Mouse (Mus musculus) intestine, embryonic 14.5 days (tissue): ENCODE data around the gene 4930564D02Rik. TPM values are rescaled to one million over a fixed set of nuclear protein-coding genes. Genes with fewer than 3 reads are reported as not detected.

ENCODE experiments used
- ATAC-seq: fragments of 200-750 bp; cut with Nextera tagmentation; replicated peaks from 2 replicates; pipeline ENCODE4 v1.8.0; 2017; ENCODE audit warnings: low read depth, moderate number of reproducible peaks, moderate TSS enrichment, moderate library complexity; ENCODE audit not compliant: low FRiP score, low TSS enrichment
- DNase-seq: peaks from one replicate; pipeline ENCODE4 v3.0.0-alpha.2; 2018; ENCODE audit warnings: low spot score
- H3K27ac ChIP-seq: fragments of 300-500 bp; sonication (generic); 2 replicates; pipeline ENCODE4 v1.5.1; 2014; ENCODE audit warnings: low read depth, mild to moderate bottlenecking, control low read depth
- H3K27me3 ChIP-seq: fragments of 300-500 bp; sonication (generic); replicated peaks from 2 replicates; pipeline ENCODE4 v1.6.1; 2014; ENCODE audit warnings: low read length, control low read depth; ENCODE audit not compliant: control insufficient read depth, insufficient read depth
- H3K36me3 ChIP-seq: fragments of 300-500 bp; sonication (generic); 2 replicates; pipeline ENCODE4 v1.6.1; 2014; ENCODE audit warnings: low read length, control low read depth; ENCODE audit not compliant: control insufficient read depth, insufficient read depth
- H3K4me1 ChIP-seq: fragments of 300-500 bp; sonication (generic); replicated peaks from 2 replicates; pipeline ENCODE4 v1.6.1; 2014; ENCODE audit warnings: low read length, control low read depth, mixed read lengths; ENCODE audit not compliant: control insufficient read depth, insufficient read depth
- H3K4me2 ChIP-seq: fragments of 300-500 bp; sonication (generic); 2 replicates; pipeline ENCODE4 v1.6.1; 2014; ENCODE audit warnings: low read length
- H3K4me3 ChIP-seq: fragments of 300-500 bp; sonication (generic); 2 replicates; pipeline ENCODE4 v1.5.1; 2014; ENCODE audit warnings: low read depth, low read length, control low read depth, mixed read lengths
- H3K9ac ChIP-seq: fragments of 300-500 bp; sonication (generic); 2 replicates; pipeline ENCODE4 v1.6.1; 2014; ENCODE audit warnings: mild to moderate bottlenecking, low read length
- H3K9me3 ChIP-seq: fragments of 300-500 bp; sonication (generic); 2 replicates; pipeline ENCODE4 v1.6.1; 2016; ENCODE audit warnings: low read length, control low read depth; ENCODE audit not compliant: control insufficient read depth
- WGBS: fragments of 180-500 bp; shearing (Covaris S2); extraction: QIAGEN DNeasy Blood & Tissue Kit; methylation state at CpG from one replicate; pipeline ENCODE4 v1.1.7; 2014; 5-methylcytosine and 5-hydroxymethylcytosine counted together
- polyA plus RNA-seq: library from polyadenylated mRNA; unstranded; fragments of >200 nt; fragmentation: Nextera tagmentation; extraction: Ambion mirVana; gene quantifications from 2 replicates; pipeline ENCODE4 v1.2.1, GENCODE M21; 2014

4930564D02Rik gene
- polyA plus RNA-seq, 1 experiment from 2014 or later, result not detected

GRCm38 (mm10) chr3:105040002-105040401, 26.6 kb upstream of the 4930564D02Rik start:
- Histone ChIP-seq H3K36me3 (peaks cover 36% of the 10 kb centered on the region), H3K4me1 (peaks cover 9% of the 10 kb centered on the region), H3K27ac (no peak overlapping the region), H3K27me3 (no peaks in the 10 kb centered on the region), H3K9ac (no peak overlapping the region), H3K9me3 (no peaks in the 10 kb centered on the region), H3K4me2 (no peak overlapping the region), H3K4me3 (no peak overlapping the region)
- ATAC-seq (no peak), DNase-seq (no peak)
- 54% methylated on average over 8 of the region's 8 CpGs for WGBS

GRCm38 (mm10) chr3:105040983-105041625, 25.5 kb upstream of the 4930564D02Rik start:
- DNase-seq (no peak), ATAC-seq (peak; percentile 56)
- Histone ChIP-seq H3K4me1 (peaks cover 9% of the 10 kb centered on the region), H3K9ac (no peak overlapping the region), H3K27ac (no peak overlapping the region), H3K27me3 (no peaks in the 10 kb centered on the region), H3K4me2 (no peak overlapping the region), H3K9me3 (no peaks in the 10 kb centered on the region), H3K4me3 (no peak overlapping the region), H3K36me3 (peaks cover 25% of the 10 kb centered on the region)
- 83% methylated on average over 9 of the region's 9 CpGs for WGBS

GRCm38 (mm10) chr3:105043746-105044145, 22.9 kb upstream of the 4930564D02Rik start:
- no peak for ATAC-seq
- WGBS, result 83% methylated on average over 5 of the region's 5 CpGs

GRCm38 (mm10) chr3:105046870-105047269, 19.8 kb upstream of the 4930564D02Rik start:
- 0 out of 2 replicates have a peak overlapping the region, but pooled peaks have one; percentile 0 for H3K4me2 ChIP-seq
- no peak overlapping the region for H3K9ac ChIP-seq
- peak overlapping the region; percentile 7; the same call in 1 of the 2 replicates for H3K27ac ChIP-seq
- no peaks in the 10 kb centered on the region for H3K36me3 ChIP-seq
- H3K9me3 ChIP-seq, result no peaks in the 10 kb centered on the region
- ATAC-seq, result no peak
- no peak overlapping the region for H3K4me3 ChIP-seq
- peaks cover 42% of the 10 kb centered on the region for H3K4me1 ChIP-seq
- no peaks in the 10 kb centered on the region for H3K27me3 ChIP-seq
- no peak for DNase-seq
- WGBS, result 54% methylated on average over 5 of the region's 5 CpGs

More at GRCm38 (mm10) chr3:105043746-105044145, 22.9 kb upstream of the 4930564D02Rik start:
- Histone ChIP-seq H3K9ac (no peak overlapping the region), H3K27me3 (no peaks in the 10 kb centered on the region), H3K27ac (no peak overlapping the region), H3K9me3 (no peaks in the 10 kb centered on the region), H3K4me2 (no peak overlapping the region), H3K36me3 (no peaks in the 10 kb centered on the region; the same call in 1 of the 2 replicates), H3K4me1 (peaks cover 26% of the 10 kb centered on the region), H3K4me3 (no peak overlapping the region)
- DNase-seq, result no peak

DNA sequence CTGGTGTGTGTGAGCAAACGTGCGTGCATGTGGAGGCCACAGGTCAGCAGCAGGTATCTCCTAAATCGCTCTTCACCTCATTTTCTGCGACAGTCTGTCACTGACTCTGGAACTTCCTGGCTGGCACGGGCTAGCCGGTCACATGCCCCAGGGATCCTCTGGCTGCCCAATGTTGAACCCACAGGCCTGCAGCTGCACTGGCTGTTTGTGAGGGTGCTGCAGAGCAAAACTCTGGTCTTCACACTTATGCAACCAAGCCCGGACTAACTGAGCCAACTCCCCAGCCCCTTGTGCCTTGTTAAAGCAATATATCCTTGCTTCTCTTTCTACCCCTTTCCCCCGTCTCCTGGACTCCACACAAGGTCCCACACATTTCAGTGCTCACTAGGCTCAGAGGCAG, 19.0 kb upstream of the 4930564D02Rik start:
- no peaks in the 10 kb centered on the region for H3K9me3 ChIP-seq
- no peak overlapping the region for H3K4me2 ChIP-seq
- no peaks in the 10 kb centered on the region for H3K27me3 ChIP-seq
- no peak for ATAC-seq
- no peak overlapping the region; the same call in 1 of the 2 replicates for H3K27ac ChIP-seq
- 58% methylated on average over 8 of the region's 8 CpGs for WGBS
- H3K4me3 ChIP-seq, result no peak overlapping the region
- H3K9ac ChIP-seq, result no peak overlapping the region
- DNase-seq, result no peak
- H3K4me1 ChIP-seq, result peaks cover 42% of the 10 kb centered on the region
- H3K36me3 ChIP-seq, result no peaks in the 10 kb centered on the region

GRCm38 (mm10) chr3:105049848-105050247, 16.8 kb upstream of the 4930564D02Rik start:
- Histone ChIP-seq H3K9me3 (no peaks in the 10 kb centered on the region), H3K4me1 (peaks cover 40% of the 10 kb centered on the region), H3K27ac (no peak overlapping the region), H3K4me2 (peak overlapping the region; percentile 15; the same call in 1 of the 2 replicates), H3K27me3 (no peaks in the 10 kb centered on the region), H3K9ac (no peak overlapping the region), H3K36me3 (no peaks in the 10 kb centered on the region), H3K4me3 (no peak overlapping the region)
- ATAC-seq, result no peak
- 54% methylated on average over 6 of the region's 6 CpGs for WGBS
- no peak for DNase-seq

- no peaks in the 10 kb centered on the region for H3K27me3 ChIP-seq
- 36% methylated on average over 2 of the region's 2 CpGs for WGBS
- ATAC-seq (no peak), DNase-seq (no peak)
- peak overlapping the region; percentile 75 for H3K4me2 ChIP-seq
- H3K4me3 ChIP-seq, result peak overlapping the region; percentile 96
- no peaks in the 10 kb centered on the region for H3K36me3 ChIP-seq
- peaks cover 40% of the 10 kb centered on the region for H3K4me1 ChIP-seq
- H3K9ac ChIP-seq, result peak overlapping the region; percentile 34; the same call in 1 of the 2 replicates
- no peaks in the 10 kb centered on the region for H3K9me3 ChIP-seq
- H3K27ac ChIP-seq, result peak overlapping the region; percentile 80
These were observed 15.5 kb upstream of the 4930564D02Rik start for GRCm38 (mm10) chr3:105051103-105051502.

- under 1% methylated on average over 37 of the region's 37 CpGs for WGBS
- H3K4me1 ChIP-seq, result peaks cover 33% of the 10 kb centered on the region
- H3K36me3 ChIP-seq, result no peaks in the 10 kb centered on the region
- ATAC-seq (peak; percentile 77), DNase-seq (no peak)
- H3K4me2 ChIP-seq, result peak overlapping the region; percentile 75
- no peaks in the 10 kb centered on the region for H3K9me3 ChIP-seq
- H3K27ac ChIP-seq, result peak overlapping the region; percentile 80
- H3K27me3 ChIP-seq, result no peaks in the 10 kb centered on the region
- H3K9ac ChIP-seq, result peak overlapping the region; percentile 77
- H3K4me3 ChIP-seq, result peak overlapping the region; percentile 96
These were observed 14.3 kb upstream of the 4930564D02Rik start for GRCm38 (mm10) chr3:105052171-105052936.
